Mouse (Mus musculus) gastrocnemius, adult 2 months (tissue): Measurements from ENCODE around the gene Rel. TPM values are rescaled to one million over a fixed set of nuclear protein-coding genes. Genes with fewer than 3 reads are reported as not detected.
A peak's percentile ranks its signal among the peaks of the same experiment; 100 is the strongest.

Source experiments
- DNase-seq: peaks from one replicate; pipeline ENCODE4 v3.0.0; 2022
- H3K27ac ChIP-seq: fragments of 200-600 bp; 2 replicates; pipeline ENCODE4 v1.8.1; 2022; ENCODE audit warnings: mild to moderate bottlenecking
- H3K4me3 ChIP-seq: fragments of 200-600 bp; 2 replicates; pipeline ENCODE4 v1.8.1; 2022; ENCODE audit warnings: mild to moderate bottlenecking, moderate library complexity
- CTCF ChIP-seq: fragments of 200-600 bp; IDR thresholded peaks from 2 replicates; pipeline ENCODE4 v1.8.1; 2022; ENCODE audit warnings: antibody characterized with exemption, mild to moderate bottlenecking, moderate library complexity
- intact Hi-C: fragments of 180-260 bp; cut with DNase I; formaldehyde crosslinking; loops from one replicate; pipeline ENCODE4 v1.15.1; 2025
- total RNA-seq, 2 experiments: library from RNA; stranded (reverse); gene quantifications; 2 replicates each; pipeline ENCODE4 v1.2.3; 2021

Gene Rel
- total RNA-seq, 2 experiments from 2014 or later, result 3.1 to 3.8 TPM

- no peak for TF ChIP-seq CTCF
- H3K27ac ChIP-seq, result 0 out of 2 replicates have a peak overlapping the region, but pooled peaks have one; percentile 1
- intact Hi-C loops, result no loop called here
- DNase-seq, result no peak
- H3K4me3 ChIP-seq, result no peak overlapping the region
Measured at GRCm38 (mm10) chr11:23695847-23696246, 74.9 kb downstream of the Rel start.

- no peak for DNase-seq
- no peak overlapping the region for H3K27ac ChIP-seq
- intact Hi-C loops, result no loop called here
- no peak overlapping the region for H3K4me3 ChIP-seq
- no peak for TF ChIP-seq CTCF
Measured at GRCm38 (mm10) chr11:23693286-23693685, 77.5 kb downstream of the Rel start.

- DNase-seq, result no peak
- no peak overlapping the region for H3K4me3 ChIP-seq
- TF ChIP-seq CTCF, result no peak
- intact Hi-C loops, result no loop called here
- no peak overlapping the region for H3K27ac ChIP-seq
Measured at GRCm38 (mm10) chr11:23688060-23688459, 82.7 kb downstream of the Rel start.

Other genes starting within 250 kb of the Rel start
- not detected for gene 1700093K21Rik, start 249.8 kb downstream of the Rel start, total RNA-seq
- gene 0610010F05Rik, start 137.3 kb downstream of the Rel start, total RNA-seq, result 10 to 100 TPM; 12.4 to 14.2 TPM
- 10 to 100 TPM; 15.5 to 16.9 TPM for gene Pus10, start 105.3 kb downstream of the Rel start, total RNA-seq
- gene Pex13, start 105.0 kb downstream of the Rel start, total RNA-seq, result 10 to 100 TPM; 19.6 to 27.0 TPM
- gene Papolg, start 124.3 kb upstream of the Rel start, total RNA-seq, result 1 to 10 TPM; 4.7 TPM